Mouse (Mus musculus) brain, embryonic 14.5 days (tissue): ENCODE data around the gene Gpr88.

ENCODE experiments used
- CTCF ChIP-seq: fragments of 200-500 bp; IDR thresholded peaks from 2 replicates; pipeline ENCODE4 v1.5.1; 2012; ENCODE audit warnings: inconsistent platforms, mild to moderate bottlenecking, moderate library complexity, borderline replicate concordance; ENCODE audit not compliant: insufficient read depth, insufficient read length; ENCODE audit errors: extremely low read depth
- POLR2A ChIP-seq: fragments of 200-500 bp; IDR thresholded peaks from 2 replicates; pipeline ENCODE4 v1.6.1; 2012; ENCODE audit warnings: mild to moderate bottlenecking, inconsistent platforms, borderline replicate concordance; ENCODE audit not compliant: poor library complexity, insufficient read depth, insufficient read length, severe bottlenecking; ENCODE audit errors: extremely low read depth

DNA sequence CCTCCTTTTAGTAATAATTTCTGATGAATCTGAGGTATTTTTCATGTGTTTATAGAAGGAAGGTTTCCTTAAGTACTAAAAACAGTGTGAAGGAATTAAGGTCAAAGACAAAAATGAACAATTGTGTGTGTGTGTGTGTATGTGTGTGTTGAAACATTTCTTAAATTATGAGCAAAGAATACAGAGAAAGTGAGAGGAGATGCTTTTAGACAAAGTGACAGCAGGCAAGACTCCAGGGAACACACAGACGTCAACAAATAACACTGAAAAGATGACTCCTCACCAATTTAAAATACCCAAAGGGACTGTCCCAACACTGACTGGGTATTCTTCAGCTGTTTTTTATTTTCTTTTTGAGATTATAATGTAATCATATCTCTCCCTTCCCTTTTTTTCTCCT is 37.0 kb downstream of the Gpr88 start:
- no peak for TF ChIP-seq CTCF
- no peak for TF ChIP-seq POLR2A
